Mouse (Mus musculus) midbrain, embryonic 10.5 days (tissue): ENCODE results near the gene Clasp2. TPM values are rescaled to one million over a fixed set of nuclear protein-coding genes. Genes with fewer than 3 reads are reported as not detected.
A peak's percentile ranks its signal among the peaks of the same experiment; 100 is the strongest.

Experiments
- DNase-seq: peaks from one replicate; pipeline ENCODE4 v3.0.0-alpha.2; 2017; ENCODE audit warnings: low spot score
- H3K27ac ChIP-seq: fragments of 300-500 bp; sonication (generic); replicated peaks from 2 replicates; pipeline ENCODE4 v1.5.1; 2016; ENCODE audit warnings: mild to moderate bottlenecking
- H3K27me3 ChIP-seq: fragments of 300-500 bp; sonication (generic); 2 replicates; pipeline ENCODE4 v1.6.1; 2016; ENCODE audit warnings: low read depth, mild to moderate bottlenecking; ENCODE audit not compliant: poor library complexity, severe bottlenecking
- H3K36me3 ChIP-seq: fragments of 300-500 bp; sonication (generic); 2 replicates; pipeline ENCODE4 v1.6.1; 2016; ENCODE audit warnings: mild to moderate bottlenecking, moderate library complexity
- H3K4me1 ChIP-seq: fragments of 300-500 bp; sonication (generic); 2 replicates; pipeline ENCODE4 v1.6.1; 2016
- H3K4me3 ChIP-seq: fragments of 300-500 bp; sonication (generic); 2 replicates; pipeline ENCODE4 v1.5.1; 2016; ENCODE audit warnings: mild to moderate bottlenecking, moderate library complexity
- H3K9me3 ChIP-seq: fragments of 300-500 bp; sonication (generic); replicated peaks from 2 replicates; pipeline ENCODE4 v1.6.1; 2016; ENCODE audit warnings: mild to moderate bottlenecking
- WGBS: fragments of 180-500 bp; shearing (Covaris S2); methylation state at CpG from one replicate; pipeline ENCODE4 v1.1.7; 2016; 5-methylcytosine and 5-hydroxymethylcytosine counted together
- polyA plus RNA-seq: library from polyadenylated mRNA; unstranded; fragments of >200 nt; fragmentation: Nextera tagmentation; extraction: Ambion mirVana; gene quantifications from 2 replicates; pipeline ENCODE4 v1.2.1, GENCODE M21; 2016

Clasp2 gene
- polyA plus RNA-seq, 1 experiment from 2014 or later: 32.9 TPM

DNA sequence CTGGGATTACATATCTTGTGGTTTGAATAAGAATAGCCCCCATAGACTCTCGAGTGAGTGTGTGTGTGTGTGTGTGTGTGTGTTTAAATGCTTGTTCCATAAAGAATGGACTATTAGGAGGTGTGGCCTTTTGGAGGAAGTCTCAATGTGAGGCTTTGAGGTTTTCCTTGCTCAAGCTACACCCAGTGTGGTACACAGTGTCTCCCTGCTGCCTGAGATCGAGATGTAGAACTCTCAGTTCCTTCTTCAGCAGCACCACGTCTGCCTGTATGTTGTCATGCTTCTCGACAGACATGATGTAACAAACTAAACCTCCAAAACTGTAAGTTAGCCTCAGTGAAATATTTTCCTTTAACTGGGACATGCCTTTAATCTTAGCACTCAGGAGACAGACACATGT lies 187.3 kb downstream of the Clasp2 start:
- no peak for DNase-seq
- WGBS: 87% methylated on average over 4 of the region's 4 CpGs
- no peak overlapping the region for H3K27ac ChIP-seq
- H3K9me3 ChIP-seq: no peaks in the 10 kb centered on the region
- H3K4me3 ChIP-seq: no peak overlapping the region
- H3K36me3 ChIP-seq: no peaks in the 10 kb centered on the region; the same call in 1 of the 2 replicates
- no peaks in the 10 kb centered on the region for H3K27me3 ChIP-seq
- peaks cover 23% of the 10 kb centered on the region for H3K4me1 ChIP-seq

DNA sequence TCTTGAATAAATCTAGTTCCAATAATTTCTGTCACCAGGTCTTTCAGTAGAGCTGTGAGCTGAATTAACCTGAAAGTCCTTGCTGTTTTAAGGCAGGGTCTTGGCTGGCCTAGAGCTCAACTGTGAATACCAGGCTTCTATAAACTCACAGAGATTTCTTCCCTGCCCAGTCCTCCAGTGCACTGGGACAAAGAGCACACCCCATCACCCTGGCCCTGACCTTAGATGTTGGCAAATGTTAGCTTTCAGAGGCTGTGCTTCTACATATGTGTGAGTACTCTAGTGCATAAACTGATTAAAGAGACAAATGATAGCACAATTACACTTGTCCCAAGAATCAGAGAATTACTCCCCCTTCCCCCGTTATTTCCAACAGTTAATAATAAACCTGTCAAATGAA lies 188.4 kb downstream of the Clasp2 start:
- H3K4me3 ChIP-seq: peak overlapping the region; percentile 98

DNA sequence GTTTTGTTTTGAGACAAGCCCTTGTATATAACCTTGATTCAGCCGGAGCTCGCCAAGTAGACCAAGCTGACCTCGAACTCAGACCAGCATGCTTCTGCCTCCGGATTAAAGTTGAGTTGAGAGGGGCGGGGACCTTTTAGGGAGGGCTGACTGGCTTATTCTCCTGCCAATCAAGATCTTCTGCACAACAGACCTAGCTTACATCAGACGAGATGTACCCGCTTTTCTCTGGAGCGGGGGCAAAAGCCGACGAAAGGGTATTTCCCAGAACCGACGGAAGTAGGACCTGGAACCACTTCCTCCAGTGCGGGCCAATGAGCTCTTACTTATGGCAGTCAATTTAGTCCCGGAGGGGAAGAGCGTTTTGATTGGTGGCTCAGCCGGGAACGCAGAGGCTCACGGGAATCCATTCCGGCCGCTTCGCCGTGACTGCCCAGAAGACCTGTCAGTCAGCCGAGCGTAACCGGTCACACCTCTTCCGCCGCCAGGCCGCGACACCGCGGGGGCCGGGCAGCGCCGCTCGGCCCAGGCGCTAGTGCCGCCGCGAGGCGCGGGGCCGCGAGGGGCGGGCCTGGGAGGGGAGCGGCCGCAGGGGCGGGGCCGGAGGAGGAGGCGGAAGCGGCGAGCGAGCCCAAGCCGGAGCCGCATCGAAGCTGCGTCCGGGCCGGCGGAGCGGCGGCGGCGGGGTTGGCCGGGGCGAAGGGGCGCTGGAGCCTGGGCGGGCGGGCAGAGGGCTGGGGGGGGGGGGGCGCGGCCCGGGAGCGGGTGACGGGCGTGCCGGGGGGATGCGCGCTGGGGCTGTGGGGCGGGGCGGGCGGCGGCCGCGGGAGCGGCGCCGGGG lies 189.5 kb downstream of the Clasp2 start, which contains the start of gene Ubp1:
Gene Ubp1, plus strand, starts transcription at position 401 of the 841 bp plus-strand sequence.
- under 1% methylated on average over 67 of the region's 86 CpGs for WGBS
- Histone ChIP-seq H3K27ac (peak within 1 kb of the TSS; percentile 93), H3K4me3 (peak within 1 kb of the TSS; percentile 98), H3K27me3 (no peaks in the 10 kb centered on the region), H3K9me3 (no peaks in the 10 kb centered on the region), H3K36me3 (no peaks in the 10 kb centered on the region), H3K4me1 (peaks cover 32% of the 10 kb centered on the region)
- peak; percentile 97 for DNase-seq

More for the DNA sequence above, 188.4 kb downstream of the Clasp2 start:
- H3K4me1 ChIP-seq: peaks cover 28% of the 10 kb centered on the region
- no peak for DNase-seq
- 77% methylated on average over 1 of the region's 1 CpGs for WGBS
- H3K27me3 ChIP-seq: no peaks in the 10 kb centered on the region
- H3K36me3 ChIP-seq: no peaks in the 10 kb centered on the region
- H3K27ac ChIP-seq: peak overlapping the region; percentile 93
- no peaks in the 10 kb centered on the region for H3K9me3 ChIP-seq

DNA sequence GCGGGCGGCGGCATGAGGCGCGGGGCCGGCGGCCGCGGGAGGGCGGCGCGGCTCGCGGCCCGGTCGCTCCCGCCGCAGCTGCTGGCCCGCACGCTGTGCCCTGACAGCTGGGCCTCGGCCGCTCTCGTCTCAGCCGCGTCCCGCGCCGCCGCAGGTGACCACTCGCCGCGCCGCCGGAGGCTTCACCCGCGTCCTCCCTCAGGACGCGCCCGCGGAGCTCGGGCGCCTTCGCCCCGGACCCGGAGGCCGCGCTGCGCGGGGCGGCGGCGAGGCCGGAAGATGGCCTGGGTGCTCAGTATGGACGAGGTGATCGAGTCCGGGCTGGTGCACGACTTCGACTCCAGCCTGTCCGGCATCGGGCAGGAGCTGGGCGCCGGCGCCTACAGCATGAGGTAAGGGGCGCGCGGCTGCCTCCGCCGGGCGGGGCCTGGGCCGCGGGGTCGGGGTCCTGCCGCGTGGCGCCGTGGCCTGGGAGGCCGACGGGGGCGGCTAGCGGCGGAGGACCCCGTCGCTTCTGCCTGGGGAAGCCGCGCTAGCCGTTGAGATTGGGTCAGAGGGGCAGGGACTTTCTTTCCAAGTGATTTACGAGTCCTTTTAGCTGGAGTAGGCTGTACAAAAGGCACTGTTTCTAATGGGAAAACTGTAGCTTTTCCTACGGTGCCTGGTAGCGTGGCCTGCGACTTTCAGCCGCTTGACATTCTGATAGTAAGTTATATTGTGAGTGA lies 190.3 kb downstream of the Clasp2 start:
- H3K9me3 ChIP-seq: no peaks in the 10 kb centered on the region
- peaks cover 32% of the 10 kb centered on the region for H3K4me1 ChIP-seq
- H3K27me3 ChIP-seq: no peaks in the 10 kb centered on the region
- under 1% methylated on average over 72 of the region's 91 CpGs for WGBS
- H3K4me3 ChIP-seq: peak overlapping the region; percentile 98
- H3K36me3 ChIP-seq: no peaks in the 10 kb centered on the region
- peak; percentile 58 for DNase-seq
- peak overlapping the region; percentile 93 for H3K27ac ChIP-seq

GRCm38 (mm10) chr9:113932100-113932470 lies 190.8 kb downstream of the Clasp2 start:
- 4% methylated on average over 8 of the region's 8 CpGs for WGBS
- Histone ChIP-seq H3K27ac (peak overlapping the region; percentile 93), H3K4me3 (peak overlapping the region; percentile 98), H3K36me3 (no peaks in the 10 kb centered on the region), H3K9me3 (no peaks in the 10 kb centered on the region), H3K27me3 (no peaks in the 10 kb centered on the region), H3K4me1 (peaks cover 32% of the 10 kb centered on the region)
- DNase-seq: no peak

DNA sequence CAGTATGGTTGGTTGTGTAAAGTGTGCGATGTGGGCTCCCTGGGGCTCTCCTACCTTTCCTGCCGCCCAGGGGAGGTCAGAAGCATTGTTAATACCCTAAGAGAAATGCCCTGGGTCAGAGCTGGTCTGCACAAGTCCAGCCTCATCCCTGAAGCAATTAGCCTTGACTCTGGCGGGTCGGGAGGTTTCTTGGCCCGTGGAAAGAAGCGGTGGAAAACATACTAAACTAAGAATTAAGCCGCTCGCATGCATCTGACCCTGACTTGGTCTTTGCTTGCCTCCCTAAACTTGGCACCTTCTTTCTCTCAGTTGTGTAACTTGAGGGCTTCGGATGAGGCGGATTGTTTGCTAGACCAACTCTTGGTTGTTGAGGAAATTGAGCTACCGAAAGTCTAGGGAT lies 191.2 kb downstream of the Clasp2 start:
- Histone ChIP-seq H3K4me3 (peak overlapping the region; percentile 98), H3K36me3 (no peaks in the 10 kb centered on the region), H3K27ac (peak overlapping the region; percentile 93), H3K9me3 (no peaks in the 10 kb centered on the region), H3K4me1 (peaks cover 32% of the 10 kb centered on the region), H3K27me3 (no peaks in the 10 kb centered on the region)
- 30% methylated on average over 11 of the region's 11 CpGs for WGBS
- no peak for DNase-seq

DNA sequence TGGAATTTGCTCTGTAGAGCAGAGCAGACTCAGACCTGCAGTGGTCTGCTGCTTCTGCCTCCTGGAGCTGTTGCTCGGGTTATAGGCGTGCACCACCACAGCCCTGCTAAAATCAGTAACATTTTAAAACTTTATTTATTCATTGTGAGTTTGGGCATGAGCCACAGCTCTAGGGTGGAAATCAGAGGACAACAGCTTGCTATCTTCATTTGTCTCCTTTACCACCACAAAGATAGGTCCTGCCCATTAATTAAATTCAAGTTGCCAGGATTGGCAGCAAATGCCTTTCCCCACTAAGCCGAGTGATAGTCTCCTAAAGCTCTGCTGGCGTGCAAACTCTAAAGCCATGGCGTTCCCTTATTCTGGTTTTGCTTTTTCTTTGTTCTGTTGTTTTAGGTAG lies 194.4 kb downstream of the Clasp2 start:
- Histone ChIP-seq H3K4me1 (peaks cover 27% of the 10 kb centered on the region), H3K27ac (no peak overlapping the region), H3K36me3 (no peaks in the 10 kb centered on the region), H3K4me3 (no peak overlapping the region), H3K9me3 (no peaks in the 10 kb centered on the region), H3K27me3 (no peaks in the 10 kb centered on the region)
- WGBS: 77% methylated on average over 5 of the region's 5 CpGs
- DNase-seq: no peak

DNA sequence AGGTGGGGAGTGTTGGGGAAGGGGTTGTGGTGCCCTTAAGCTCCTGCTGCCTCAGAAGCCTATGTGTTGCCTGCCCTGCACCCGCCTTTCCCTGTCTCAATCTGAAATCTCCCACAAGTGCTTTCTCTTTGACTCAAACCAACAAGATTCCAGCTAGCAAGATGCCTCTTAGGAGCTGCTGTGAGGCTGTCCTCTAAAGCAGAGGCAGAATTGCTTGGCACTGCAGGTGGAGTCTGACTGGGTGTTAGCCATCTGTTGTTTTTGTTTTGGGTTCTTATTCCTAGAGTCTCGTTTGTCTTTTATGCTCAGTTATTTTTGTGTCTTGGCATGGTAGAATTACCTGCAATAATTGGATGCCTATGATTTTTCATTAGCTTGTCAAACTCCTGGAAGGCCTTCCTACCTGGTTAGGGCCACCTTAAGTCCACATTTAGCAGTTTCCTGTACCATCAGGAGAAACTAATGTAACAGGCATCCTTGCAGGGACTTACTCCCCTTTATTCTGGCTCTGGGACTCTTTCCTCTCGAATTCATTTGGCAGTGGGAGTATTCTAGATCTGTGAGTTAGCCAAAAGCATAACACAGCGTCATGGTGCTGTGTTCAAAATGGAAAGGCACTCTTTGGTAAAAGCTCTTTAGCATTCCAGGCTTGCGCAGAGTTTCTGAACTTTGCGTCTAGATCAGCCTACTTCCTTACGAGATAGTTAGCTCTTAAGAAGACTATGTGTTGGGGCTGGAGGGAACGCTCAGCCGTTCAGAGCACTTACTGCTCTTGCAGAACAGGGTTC lies 198.0 kb downstream of the Clasp2 start:
- DNase-seq: no peak
- Histone ChIP-seq H3K27me3 (no peaks in the 10 kb centered on the region), H3K4me1 (peaks cover 4% of the 10 kb centered on the region; the same call in 1 of the 2 replicates), H3K36me3 (no peaks in the 10 kb centered on the region), H3K9me3 (no peaks in the 10 kb centered on the region), H3K4me3 (no peak overlapping the region), H3K27ac (no peak overlapping the region)
- WGBS: 90% methylated on average over 9 of the region's 9 CpGs

GRCm38 (mm10) chr9:113941103-113941805 lies 200.0 kb downstream of the Clasp2 start:
- Histone ChIP-seq H3K36me3 (peaks cover 17% of the 10 kb centered on the region), H3K9me3 (no peaks in the 10 kb centered on the region), H3K4me1 (no peaks in the 10 kb centered on the region), H3K27me3 (no peaks in the 10 kb centered on the region), H3K4me3 (no peak overlapping the region), H3K27ac (no peak overlapping the region)
- DNase-seq: no peak
- 91% methylated on average over 3 of the region's 3 CpGs for WGBS

DNA sequence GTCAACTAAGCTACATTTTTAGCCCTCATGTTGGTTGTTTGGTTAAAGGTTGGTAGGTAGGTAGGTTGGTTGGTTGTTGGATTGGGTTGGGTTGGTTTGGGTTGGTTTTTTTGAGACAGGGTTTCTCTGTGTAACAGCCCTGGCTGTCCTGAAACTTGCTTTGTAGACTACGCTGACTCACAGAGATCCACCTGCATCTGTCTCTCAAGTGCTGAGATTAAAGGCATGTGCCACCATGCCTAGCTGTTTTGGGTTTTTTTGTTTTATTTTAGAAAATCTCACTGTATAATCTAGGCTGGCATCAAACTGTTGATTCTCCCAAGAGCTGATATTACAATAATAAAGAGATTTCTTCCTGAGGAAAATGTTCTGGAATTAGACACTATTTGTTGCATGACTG lies 202.1 kb downstream of the Clasp2 start:
- 92% methylated on average over 1 of the region's 1 CpGs for WGBS
- DNase-seq: no peak
- Histone ChIP-seq H3K27me3 (no peaks in the 10 kb centered on the region), H3K4me1 (no peaks in the 10 kb centered on the region), H3K36me3 (peaks cover 38% of the 10 kb centered on the region), H3K27ac (no peak overlapping the region), H3K4me3 (no peak overlapping the region), H3K9me3 (no peaks in the 10 kb centered on the region)

DNA sequence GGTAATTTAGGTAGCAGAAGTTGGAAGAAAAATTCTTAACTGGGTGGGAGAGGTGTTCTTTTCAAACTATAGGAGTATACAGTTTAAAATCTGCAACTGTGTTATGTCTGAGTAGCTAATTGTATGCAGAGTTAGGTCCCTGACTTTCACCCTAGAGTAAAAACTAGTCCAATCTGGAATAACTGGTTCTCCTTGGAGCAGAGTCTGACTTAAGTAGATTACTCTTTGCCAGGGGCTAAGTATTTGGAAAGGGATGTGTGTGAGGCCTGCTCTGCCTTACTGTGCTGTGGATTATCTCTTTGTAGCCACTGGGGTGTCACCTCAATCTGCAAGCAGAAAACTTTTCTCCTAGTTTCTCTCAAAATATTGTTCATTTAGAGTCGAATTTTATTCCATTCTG lies 205.9 kb downstream of the Clasp2 start:
- no peaks in the 10 kb centered on the region for H3K27me3 ChIP-seq
- WGBS: 93% methylated on average over 1 of the region's 1 CpGs
- H3K4me1 ChIP-seq: no peaks in the 10 kb centered on the region
- no peak for DNase-seq
- no peak overlapping the region for H3K27ac ChIP-seq
- H3K9me3 ChIP-seq: no peaks in the 10 kb centered on the region
- no peak overlapping the region for H3K4me3 ChIP-seq
- H3K36me3 ChIP-seq: peaks cover 62% of the 10 kb centered on the region

DNA sequence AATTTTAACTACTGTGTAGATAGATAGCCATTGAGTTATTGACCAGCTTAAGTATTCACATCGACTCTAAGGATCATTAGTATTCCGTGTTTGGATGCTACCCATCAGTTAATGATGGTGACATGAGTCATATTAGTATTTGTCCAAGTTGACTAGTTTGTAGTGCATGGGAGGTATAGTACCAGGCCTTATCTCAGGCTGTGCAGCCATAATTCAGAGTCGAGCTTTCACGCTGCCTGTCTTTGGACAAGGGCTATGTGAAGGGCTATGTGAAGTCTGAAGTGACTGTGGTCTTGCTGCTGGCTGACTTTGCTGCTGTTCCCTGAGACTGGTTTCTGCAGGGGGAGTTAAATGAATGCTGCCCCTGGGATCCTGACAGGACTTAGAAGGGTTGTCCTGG lies 216.5 kb downstream of the Clasp2 start:
- WGBS: 90% methylated on average over 4 of the region's 4 CpGs
- H3K36me3 ChIP-seq: peaks cover 89% of the 10 kb centered on the region

More for the DNA sequence above, 216.5 kb downstream of the Clasp2 start:
- no peak overlapping the region for H3K4me3 ChIP-seq
- no peaks in the 10 kb centered on the region for H3K4me1 ChIP-seq
- H3K27ac ChIP-seq: no peak overlapping the region
- no peaks in the 10 kb centered on the region for H3K9me3 ChIP-seq
- DNase-seq: no peak
- no peaks in the 10 kb centered on the region for H3K27me3 ChIP-seq
